Mouse (Mus musculus) limb, embryonic 11.5 days (tissue): Measurements from ENCODE around the gene Nectin2. TPM values are rescaled to one million over a fixed set of nuclear protein-coding genes. Genes with fewer than 3 reads are reported as not detected.

Source experiments
- ATAC-seq: fragments of 200-750 bp; cut with Nextera tagmentation; 2 replicates; pipeline ENCODE4 v1.8.0; 2017; ENCODE audit warnings: low read depth; ENCODE audit not compliant: insufficient number of reproducible peaks, low FRiP score, low TSS enrichment
- DNase-seq: peaks from one replicate; pipeline ENCODE4 v3.0.0-alpha.2; 2015; ENCODE audit warnings: low spot score
- H3K27ac ChIP-seq: fragments of 300-500 bp; sonication (generic); replicated peaks from 2 replicates; pipeline ENCODE4 v1.5.1; 2014; ENCODE audit warnings: low read depth, mild to moderate bottlenecking, low read length
- H3K27me3 ChIP-seq: fragments of 300-500 bp; sonication (generic); 2 replicates; pipeline ENCODE4 v1.6.1; 2014; ENCODE audit warnings: mild to moderate bottlenecking, low read length, mixed read lengths; ENCODE audit not compliant: control insufficient read depth, insufficient read depth
- H3K36me3 ChIP-seq: fragments of 300-500 bp; sonication (generic); 2 replicates; pipeline ENCODE4 v1.6.1; 2014; ENCODE audit warnings: mild to moderate bottlenecking, low read length, moderate library complexity, mixed read lengths; ENCODE audit not compliant: control insufficient read depth, insufficient read depth
- H3K4me1 ChIP-seq: fragments of 300-500 bp; sonication (generic); 2 replicates; pipeline ENCODE4 v1.6.1; 2014; ENCODE audit warnings: low read length, mixed read lengths; ENCODE audit not compliant: control insufficient read depth, insufficient read depth
- H3K4me2 ChIP-seq: fragments of 300-500 bp; sonication (generic); 2 replicates; pipeline ENCODE4 v1.6.1; 2014; ENCODE audit warnings: low read depth, mild to moderate bottlenecking, moderate library complexity; ENCODE audit not compliant: severe bottlenecking
- H3K4me3 ChIP-seq: fragments of 300-500 bp; sonication (generic); 2 replicates; pipeline ENCODE4 v1.5.1; 2014; ENCODE audit warnings: low read depth, low read length
- H3K9ac ChIP-seq: fragments of 300-500 bp; sonication (generic); 2 replicates; pipeline ENCODE4 v1.6.1; 2014; ENCODE audit warnings: mild to moderate bottlenecking, low read length
- H3K9me3 ChIP-seq: fragments of 300-500 bp; sonication (generic); 2 replicates; pipeline ENCODE4 v1.6.1; 2016; ENCODE audit warnings: low read length; ENCODE audit not compliant: control insufficient read depth
- WGBS: fragments of 180-500 bp; shearing (Covaris S2); extraction: QIAGEN DNeasy Blood & Tissue Kit; methylation state at CpG from one replicate; pipeline ENCODE4 v1.1.7; 2014; 5-methylcytosine and 5-hydroxymethylcytosine counted together
- polyA plus RNA-seq: library from polyadenylated mRNA; unstranded; fragments of >200 nt; fragmentation: Nextera tagmentation; extraction: Ambion mirVana; gene quantifications from 2 replicates; pipeline ENCODE4 v1.2.1, GENCODE M21; 2014

The Nectin2 gene
- polyA plus RNA-seq, 1 experiment from 2014 or later, result 63.2 TPM

GRCm38 (mm10) chr7:19702859-19703555 lies 47.3 kb downstream of the Nectin2 start:
- H3K27me3 ChIP-seq, result no peaks in the 10 kb centered on the region
- ATAC-seq (no peak), DNase-seq (no peak)
- no peak overlapping the region for H3K27ac ChIP-seq
- no peaks in the 10 kb centered on the region for H3K9me3 ChIP-seq
- no peak overlapping the region for H3K9ac ChIP-seq
- WGBS, result 85% methylated on average over 16 of the region's 16 CpGs
- peaks cover 12% of the 10 kb centered on the region; the same call in 1 of the 2 replicates for H3K36me3 ChIP-seq
- H3K4me2 ChIP-seq, result no peak overlapping the region
- H3K4me3 ChIP-seq, result no peak overlapping the region
- H3K4me1 ChIP-seq, result peaks cover 12% of the 10 kb centered on the region

- DNase-seq (peak; percentile 79), ATAC-seq (peak; percentile 69; the same call in 1 of the 2 replicates)
- WGBS, result 32% methylated on average over 22 of the region's 22 CpGs
- peaks cover 5% of the 10 kb centered on the region; the same call in 1 of the 2 replicates for H3K36me3 ChIP-seq
- no peak overlapping the region for H3K4me2 ChIP-seq
- peaks cover 12% of the 10 kb centered on the region for H3K4me1 ChIP-seq
- H3K27me3 ChIP-seq, result no peaks in the 10 kb centered on the region
- H3K9ac ChIP-seq, result no peak overlapping the region
- H3K4me3 ChIP-seq, result no peak overlapping the region
- no peak overlapping the region for H3K27ac ChIP-seq
- no peaks in the 10 kb centered on the region for H3K9me3 ChIP-seq
Measured at GRCm38 (mm10) chr7:19701069-19701761, 49.1 kb downstream of the Nectin2 start.

GRCm38 (mm10) chr7:19700299-19701068 lies 49.8 kb downstream of the Nectin2 start:
- peaks cover 12% of the 10 kb centered on the region for H3K4me1 ChIP-seq
- no peaks in the 10 kb centered on the region for H3K9me3 ChIP-seq
- H3K27ac ChIP-seq, result no peak overlapping the region
- no peak overlapping the region for H3K9ac ChIP-seq
- no peak overlapping the region for H3K4me3 ChIP-seq
- DNase-seq (no peak), ATAC-seq (no peak)
- H3K27me3 ChIP-seq, result no peaks in the 10 kb centered on the region
- whole genome bisulfite sequencing, result 62% methylated on average over 12 of the region's 12 CpGs
- no peak overlapping the region for H3K4me2 ChIP-seq
- peaks cover 5% of the 10 kb centered on the region; the same call in 1 of the 2 replicates for H3K36me3 ChIP-seq

- 75% methylated on average over 4 of the region's 4 CpGs for WGBS
- Histone ChIP-seq H3K4me2 (no peak overlapping the region), H3K9ac (no peak overlapping the region), H3K4me3 (no peak overlapping the region), H3K27me3 (no peaks in the 10 kb centered on the region), H3K9me3 (no peaks in the 10 kb centered on the region), H3K36me3 (peaks cover 5% of the 10 kb centered on the region; the same call in 1 of the 2 replicates), H3K4me1 (peaks cover 12% of the 10 kb centered on the region), H3K27ac (no peak overlapping the region)
- DNase-seq, result no peak
- ATAC-seq, result no peak
Measured at GRCm38 (mm10) chr7:19699827-19700148, 50.5 kb downstream of the Nectin2 start.

- Histone ChIP-seq H3K9ac (peak within 1 kb of the TSS; percentile 41), H3K4me3 (peak within 1 kb of the TSS; percentile 29), H3K27me3 (no peaks in the 10 kb centered on the region), H3K36me3 (peaks cover 5% of the 10 kb centered on the region; the same call in 1 of the 2 replicates), H3K9me3 (no peaks in the 10 kb centered on the region), H3K4me2 (peak within 1 kb of the TSS; percentile 73), H3K4me1 (peaks cover 12% of the 10 kb centered on the region), H3K27ac (no peak within 1 kb of the TSS)
- 1% methylated on average over 20 of the region's 20 CpGs for WGBS
- ATAC-seq (peak; percentile 65), DNase-seq (no peak)
Measured at GRCm38 (mm10) chr7:19698907-19699826, 51.1 kb downstream of the Nectin2 start, which contains the start of gene Apoe. Apoe (minus strand) TSS chr7:19699188.

GRCm38 (mm10) chr7:19697949-19698906 lies 52.1 kb downstream of the Nectin2 start:
- no peak for ATAC-seq
- peak overlapping the region; percentile 73 for H3K4me2 ChIP-seq
- H3K27ac ChIP-seq, result no peak overlapping the region
- H3K9me3 ChIP-seq, result no peaks in the 10 kb centered on the region
- H3K4me1 ChIP-seq, result peaks cover 12% of the 10 kb centered on the region
- no peaks in the 10 kb centered on the region for H3K27me3 ChIP-seq
- WGBS, result 3% methylated on average over 28 of the region's 28 CpGs
- peak overlapping the region; percentile 29 for H3K4me3 ChIP-seq
- H3K36me3 ChIP-seq, result peaks cover 4% of the 10 kb centered on the region; the same call in 1 of the 2 replicates
- peak overlapping the region; percentile 41 for H3K9ac ChIP-seq
- peak; percentile 59 for DNase-seq

GRCm38 (mm10) chr7:19696336-19696873 lies 53.9 kb downstream of the Nectin2 start:
- Histone ChIP-seq H3K4me3 (no peak overlapping the region), H3K27me3 (no peaks in the 10 kb centered on the region), H3K4me2 (no peak overlapping the region), H3K4me1 (peaks cover 12% of the 10 kb centered on the region), H3K9me3 (no peaks in the 10 kb centered on the region), H3K36me3 (no peaks in the 10 kb centered on the region), H3K27ac (no peak overlapping the region), H3K9ac (no peak overlapping the region)
- DNase-seq, result no peak
- 93% methylated on average over 34 of the region's 34 CpGs for WGBS
- ATAC-seq, result no peak
